Mouse (Mus musculus) megakaryocyte, embryonic 14.5 days (primary cell): ENCODE data around the gene Itgad.

Experiments
- FLI1 ChIP-seq: IDR thresholded peaks from 2 replicates; pipeline ENCODE4 v1.6.1; 2012; ENCODE audit warnings: low read length, inconsistent platforms, mixed read lengths
- GATA1 ChIP-seq: IDR thresholded peaks from 3 replicates; pipeline ENCODE4 v1.6.1; 2012; ENCODE audit warnings: mixed read lengths, low read length, inconsistent platforms, borderline replicate concordance

DNA sequence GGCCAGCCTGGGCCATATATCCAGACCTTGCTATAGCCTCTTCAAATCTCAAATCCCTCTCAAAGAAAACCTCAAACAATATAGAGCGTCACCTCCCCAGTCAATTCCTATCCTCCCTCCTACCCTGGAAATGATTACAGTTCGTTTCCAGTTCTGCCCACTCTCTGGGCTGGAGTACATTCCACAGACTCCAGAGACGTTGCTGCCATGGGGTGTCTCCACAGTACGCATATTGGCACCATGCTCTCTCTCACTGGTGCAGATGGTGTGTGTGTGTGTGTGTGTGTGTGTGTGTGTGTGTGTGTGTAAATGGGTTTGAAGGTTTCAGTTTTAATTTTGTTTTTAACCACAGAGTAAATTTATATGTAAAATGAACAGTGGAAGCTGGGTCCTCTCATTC is 48.9 kb upstream of the Itgad start:
- TF ChIP-seq GATA1 (no peak), FLI1 (no peak)
